Mouse (Mus musculus) gastrocnemius, adult 2 months (tissue): ENCODE results near the gene Mrpl37. TPM values are rescaled to one million over a fixed set of nuclear protein-coding genes. Genes with fewer than 3 reads are reported as not detected.

ENCODE experiments used
- DNase-seq: peaks from one replicate; pipeline ENCODE4 v3.0.0; 2022
- H3K27ac ChIP-seq: fragments of 200-600 bp; 2 replicates; pipeline ENCODE4 v1.8.1; 2022; ENCODE audit warnings: mild to moderate bottlenecking
- H3K4me3 ChIP-seq: fragments of 200-600 bp; 2 replicates; pipeline ENCODE4 v1.8.1; 2022; ENCODE audit warnings: mild to moderate bottlenecking, moderate library complexity
- CTCF ChIP-seq: fragments of 200-600 bp; IDR thresholded peaks from 2 replicates; pipeline ENCODE4 v1.8.1; 2022; ENCODE audit warnings: antibody characterized with exemption, mild to moderate bottlenecking, moderate library complexity
- intact Hi-C: fragments of 180-260 bp; cut with DNase I; formaldehyde crosslinking; loops from one replicate; pipeline ENCODE4 v1.15.1; 2025
- total RNA-seq, 2 experiments: library from RNA; stranded (reverse); gene quantifications; 2 replicates each; pipeline ENCODE4 v1.2.3; 2021

Mrpl37 gene
- total RNA-seq, 2 experiments from 2014 or later = 80.8 to 97.5 TPM

DNA sequence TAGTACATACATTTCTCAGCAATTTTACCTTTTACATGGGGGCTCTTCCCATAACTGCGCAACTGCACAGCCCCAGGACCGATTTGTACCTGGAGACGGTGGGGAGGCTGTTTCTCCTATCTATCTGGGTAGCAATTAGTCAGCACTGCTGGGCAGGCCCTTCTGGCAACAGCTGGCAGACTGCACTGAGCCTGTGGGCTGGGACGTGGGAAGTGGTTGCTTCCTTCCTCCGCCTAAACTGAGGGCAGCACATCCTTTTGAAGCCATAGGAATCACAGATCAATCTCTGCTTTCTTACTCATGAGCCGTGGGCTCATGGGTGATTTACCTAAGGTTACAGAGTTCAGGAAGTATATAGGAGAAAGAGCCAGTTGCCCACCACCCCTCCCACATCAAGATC lies 7.9 kb downstream of the Mrpl37 start:
- no peak for DNase-seq
- intact Hi-C loops = no loop called here
- TF ChIP-seq CTCF = no peak
- H3K27ac ChIP-seq = no peak overlapping the region
- H3K4me3 ChIP-seq = no peak overlapping the region

DNA sequence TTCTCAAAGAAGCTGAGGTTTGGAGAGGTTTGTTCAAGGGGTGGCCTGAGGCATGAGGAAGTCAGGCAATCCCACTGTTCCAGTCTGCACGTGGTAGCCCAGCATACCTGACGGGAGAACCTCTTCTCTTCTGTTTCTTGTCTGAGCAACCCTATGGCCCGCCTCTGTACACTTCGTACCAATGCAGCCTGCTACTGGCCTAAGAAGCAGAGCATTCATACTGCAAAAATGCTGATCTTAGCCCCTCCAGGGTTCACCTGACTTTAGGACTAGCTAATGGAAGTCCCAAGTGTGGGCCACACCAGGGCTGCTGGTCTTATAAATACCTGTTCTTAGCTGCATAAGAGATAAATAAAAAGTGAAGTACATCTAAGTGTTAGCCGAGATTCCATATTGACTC lies 8.3 kb downstream of the Mrpl37 start:
- no peak for TF ChIP-seq CTCF

DNA sequence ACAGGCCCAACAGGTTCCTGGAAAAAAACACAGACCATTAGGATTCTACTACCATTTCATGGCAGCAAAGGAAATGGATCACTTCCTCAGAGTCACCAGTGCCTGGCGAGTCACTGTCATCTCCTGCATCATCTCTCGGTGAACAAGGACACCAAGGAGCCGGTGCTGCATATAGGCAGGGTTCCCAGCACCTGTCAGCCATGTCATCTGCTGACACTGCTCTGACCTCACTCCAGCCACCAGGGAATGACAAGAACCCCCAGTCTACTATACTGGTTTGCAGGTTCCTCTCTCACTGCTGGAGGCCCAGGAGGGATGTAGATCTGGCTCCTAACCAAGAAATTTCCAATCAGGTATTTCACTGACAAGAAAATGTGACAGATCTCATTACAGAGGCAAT lies 10.6 kb downstream of the Mrpl37 start:
- TF ChIP-seq CTCF = no peak
- Histone ChIP-seq H3K4me3 (no peak overlapping the region), H3K27ac (peak overlapping the region; percentile 70)
- intact Hi-C loops = no loop called here
- DNase-seq = peak; percentile 68

More for the DNA sequence above, 8.3 kb downstream of the Mrpl37 start:
- DNase-seq = no peak
- Histone ChIP-seq H3K27ac (no peak overlapping the region), H3K4me3 (no peak overlapping the region)
- intact Hi-C loops = no loop called here

DNA sequence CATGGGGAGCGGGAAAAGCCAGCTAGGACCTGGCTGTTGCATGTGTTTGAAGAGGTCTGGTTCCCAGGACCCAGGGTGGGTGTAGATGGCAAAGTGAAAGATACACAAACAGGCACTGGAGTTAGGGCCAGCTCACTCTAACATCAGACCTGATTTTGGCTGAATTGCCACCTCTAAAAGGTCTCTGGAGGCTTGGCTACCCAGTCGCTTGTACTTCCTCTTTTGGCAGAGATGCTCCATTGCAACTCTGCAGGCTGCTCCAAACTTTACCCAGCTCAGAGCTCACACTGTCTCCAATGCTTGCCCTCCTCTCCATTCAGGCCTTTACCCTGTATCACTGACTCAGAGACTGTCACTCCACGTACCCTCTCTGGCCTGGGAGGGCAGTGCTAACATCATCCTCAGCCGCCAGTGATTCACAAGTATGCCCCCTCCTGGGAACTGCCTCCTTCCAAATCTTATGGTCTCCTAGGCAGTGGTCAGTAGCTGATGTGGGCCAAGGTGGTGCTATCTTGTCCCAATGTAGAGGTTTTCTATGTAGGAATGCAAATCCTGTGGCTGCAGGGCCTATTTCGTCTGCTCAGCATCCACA lies 13.6 kb downstream of the Mrpl37 start:
- Histone ChIP-seq H3K4me3 (no peak overlapping the region), H3K27ac (no peak overlapping the region)
- intact Hi-C loops = loop anchor here (5.0 kb wide), 1 partner anchor 36 kb away; no protein-coding TSS in a partner anchor
- no peak for TF ChIP-seq CTCF
- DNase-seq = no peak

DNA sequence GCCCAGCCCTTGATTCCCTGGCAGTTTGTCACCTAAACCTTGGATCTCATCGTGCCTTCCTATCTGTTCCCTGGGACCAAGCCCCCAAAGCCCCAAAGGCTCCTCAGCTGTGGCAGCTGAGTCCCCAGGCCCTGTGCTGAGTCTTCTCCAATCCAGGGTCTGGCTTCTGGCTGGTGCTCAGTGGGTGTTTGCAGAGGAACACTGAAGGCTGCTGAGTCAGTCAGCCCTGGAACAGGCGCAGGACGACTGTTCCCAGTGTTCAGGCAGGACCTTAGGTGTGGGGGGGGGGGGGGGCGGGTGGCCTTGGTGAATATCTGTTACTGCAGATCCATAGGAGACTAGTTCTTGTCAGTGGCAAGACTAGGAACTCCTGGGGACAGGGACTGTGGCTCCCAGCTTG lies 14.8 kb downstream of the Mrpl37 start:
- TF ChIP-seq CTCF = no peak
- intact Hi-C loops = loop anchor here (5.0 kb wide), 1 partner anchor 35 kb away; no protein-coding TSS in a partner anchor
- H3K4me3 ChIP-seq = no peak overlapping the region
- no peak for DNase-seq
- no peak overlapping the region for H3K27ac ChIP-seq

DNA sequence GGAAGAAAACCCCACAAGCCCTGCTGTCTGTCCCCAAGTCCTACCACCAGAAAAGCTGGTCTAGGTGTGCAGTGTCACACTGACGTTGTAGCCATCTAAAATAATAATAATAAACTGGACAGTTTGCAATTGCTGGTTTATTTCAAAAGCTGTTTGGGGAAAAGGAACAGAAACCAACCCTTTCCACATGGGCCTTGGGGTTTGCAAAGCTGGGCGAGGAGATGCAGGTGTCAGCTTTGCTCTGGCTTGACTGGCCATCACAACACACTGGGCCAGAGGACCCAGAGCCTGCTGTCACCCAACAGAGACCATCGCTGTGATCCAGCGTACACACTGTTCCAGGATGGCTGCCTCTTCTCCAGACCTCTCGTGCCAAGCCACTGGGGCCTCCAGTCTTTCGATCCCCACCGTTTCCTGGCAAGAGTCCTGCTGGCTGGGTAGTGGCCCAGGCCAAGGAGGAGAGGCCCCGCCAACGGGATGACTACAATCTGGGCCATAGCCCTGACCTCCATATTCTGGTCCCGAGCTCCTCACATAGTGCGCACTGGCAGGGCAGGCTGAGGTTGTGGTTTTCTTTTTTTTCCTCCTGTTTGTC lies 18.0 kb downstream of the Mrpl37 start:
- intact Hi-C loops = no loop called here

DNA sequence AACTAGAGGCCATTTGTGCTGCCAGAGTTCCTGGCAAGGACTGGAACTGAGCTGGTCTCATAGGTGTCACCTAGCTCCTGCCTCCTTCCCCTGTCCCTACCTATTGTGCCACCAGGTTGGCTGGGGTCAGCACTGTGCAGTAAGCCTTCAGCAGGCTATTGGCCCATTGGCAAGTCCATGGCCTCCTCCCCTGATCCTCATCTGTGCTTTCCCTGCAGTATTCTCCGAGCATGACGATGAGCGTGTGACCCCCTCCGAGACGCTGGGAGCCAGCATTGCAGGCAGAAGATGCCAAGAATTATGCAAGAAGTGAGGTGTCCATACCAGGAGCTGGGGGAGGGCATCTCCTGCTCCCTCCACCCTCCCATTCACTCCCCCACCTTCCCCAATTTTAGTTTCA lies 18.9 kb downstream of the Mrpl37 start:
- Histone ChIP-seq H3K27ac (0 out of 2 replicates have a peak overlapping the region, but pooled peaks have one; percentile 1), H3K4me3 (no peak overlapping the region)
- intact Hi-C loops = no loop called here
- no peak for DNase-seq
- no peak for TF ChIP-seq CTCF

More for the DNA sequence above, 18.0 kb downstream of the Mrpl37 start:
- peak; percentile 95 for DNase-seq
- TF ChIP-seq CTCF = no peak
- no peak overlapping the region for H3K4me3 ChIP-seq
- peak overlapping the region; percentile 64 for H3K27ac ChIP-seq

DNA sequence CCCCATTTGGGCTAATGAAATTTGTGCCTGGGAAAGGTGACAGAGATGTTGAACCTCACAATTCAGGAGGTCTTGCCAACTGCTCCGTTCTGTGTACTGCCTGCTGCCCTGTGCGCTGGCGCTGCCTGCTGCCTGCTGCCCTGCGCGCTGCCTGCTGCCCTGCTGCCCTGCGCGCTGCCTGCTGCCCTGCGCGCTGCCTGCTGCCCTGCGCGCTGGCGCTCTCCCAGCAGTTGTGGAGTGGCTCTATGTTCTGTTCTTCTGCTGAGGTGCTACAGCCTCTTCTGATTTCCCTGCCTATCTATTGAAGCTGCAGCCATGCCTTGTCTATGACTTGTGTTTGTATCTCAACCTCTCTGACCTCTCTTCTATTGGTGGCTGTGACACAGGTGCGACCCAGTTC lies 21.5 kb downstream of the Mrpl37 start:
- H3K4me3 ChIP-seq = no peak overlapping the region
- intact Hi-C loops = no loop called here
- TF ChIP-seq CTCF = no peak

DNA sequence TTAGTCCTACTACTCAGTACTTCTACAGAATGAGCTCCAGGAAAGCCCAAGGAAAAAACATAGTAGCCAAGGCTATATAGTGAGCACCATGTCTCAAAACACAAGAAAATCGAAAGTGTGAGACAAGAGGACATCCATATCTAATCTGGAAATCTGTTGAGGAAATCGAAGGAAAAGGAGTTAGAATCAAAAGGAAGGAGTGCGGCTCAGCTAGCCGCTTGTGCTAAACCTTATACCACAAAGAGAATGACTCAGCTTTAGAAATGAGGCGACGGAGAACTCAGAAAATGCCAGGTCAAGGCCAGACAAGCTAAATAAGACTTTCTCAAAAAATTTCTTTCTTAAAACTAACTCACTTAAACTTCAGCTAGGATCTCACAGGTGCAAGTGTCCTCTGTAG lies 24.4 kb downstream of the Mrpl37 start:
- no peak overlapping the region for H3K27ac ChIP-seq
- intact Hi-C loops = no loop called here
- no peak overlapping the region for H3K4me3 ChIP-seq
- no peak for TF ChIP-seq CTCF
- no peak for DNase-seq

More for the DNA sequence above, 21.5 kb downstream of the Mrpl37 start:
- DNase-seq = no peak
- no peak overlapping the region for H3K27ac ChIP-seq

DNA sequence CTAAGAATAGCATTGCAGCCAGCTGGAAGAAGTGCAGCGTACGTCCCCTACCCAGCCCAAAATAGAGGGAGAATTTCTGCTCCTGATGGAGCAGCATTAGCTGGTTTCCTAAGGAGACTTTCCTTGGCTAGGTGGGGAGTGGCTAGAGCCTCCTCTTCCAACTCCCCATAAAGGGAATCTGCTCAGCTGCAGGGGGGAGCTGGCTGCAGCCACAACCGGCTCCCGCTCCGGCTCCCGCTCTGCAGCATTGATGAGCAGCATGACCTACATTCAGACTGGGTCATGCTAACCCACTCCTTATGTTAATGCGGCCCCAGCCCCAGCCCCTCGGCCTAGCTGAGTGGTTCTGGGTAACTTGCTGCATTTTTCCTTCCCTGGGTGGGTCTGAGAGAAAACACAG lies 27.4 kb downstream of the Mrpl37 start:
- intact Hi-C loops = no loop called here
- H3K27ac ChIP-seq = no peak overlapping the region

DNA sequence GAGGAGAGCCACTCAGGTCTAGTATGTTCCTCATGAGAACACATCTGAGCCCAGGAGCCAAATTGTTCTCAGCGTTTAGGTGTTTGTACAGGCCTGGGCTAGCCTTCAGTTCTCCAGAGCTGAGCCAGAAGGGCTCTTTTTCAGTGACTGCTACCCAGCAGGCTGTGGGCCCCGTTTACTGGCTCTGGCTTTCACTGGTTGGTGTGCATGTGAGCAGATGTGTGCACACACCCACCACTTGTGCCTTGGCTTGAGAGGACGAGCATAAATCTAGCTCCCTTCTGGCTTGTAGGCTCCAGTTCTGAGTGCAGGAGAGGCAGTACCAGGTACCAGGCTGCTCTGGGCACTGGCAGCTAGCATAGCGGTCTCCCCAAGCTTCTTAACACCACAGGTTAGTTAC lies 28.4 kb downstream of the Mrpl37 start:
- H3K4me3 ChIP-seq = no peak overlapping the region
- intact Hi-C loops = no loop called here
- DNase-seq = no peak
- H3K27ac ChIP-seq = no peak overlapping the region
- no peak for TF ChIP-seq CTCF

More for the DNA sequence above, 27.4 kb downstream of the Mrpl37 start:
- DNase-seq = no peak
- TF ChIP-seq CTCF = no peak
- no peak overlapping the region for H3K4me3 ChIP-seq

DNA sequence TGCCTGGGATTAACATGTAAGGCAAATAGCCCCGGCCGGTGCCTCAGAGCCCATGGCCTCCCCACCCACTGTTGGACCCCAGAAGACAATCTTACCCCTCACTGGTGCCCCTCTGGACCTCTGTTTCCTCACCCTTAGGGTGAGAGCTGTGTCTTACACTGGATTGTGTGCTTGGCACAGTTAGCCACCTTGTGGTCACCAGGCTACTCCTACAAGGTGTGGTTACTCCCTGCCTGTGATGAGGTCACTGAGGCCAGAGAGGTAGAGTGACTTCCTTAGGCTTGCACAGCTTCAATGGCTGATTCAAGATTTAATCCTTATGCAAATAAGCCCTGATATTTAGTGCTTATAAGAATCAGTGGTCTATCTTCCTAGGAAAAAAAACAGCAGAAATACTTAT lies 29.7 kb downstream of the Mrpl37 start:
- no peak for DNase-seq
- no peak for TF ChIP-seq CTCF
- Histone ChIP-seq H3K4me3 (no peak overlapping the region), H3K27ac (no peak overlapping the region)
- intact Hi-C loops = no loop called here

DNA sequence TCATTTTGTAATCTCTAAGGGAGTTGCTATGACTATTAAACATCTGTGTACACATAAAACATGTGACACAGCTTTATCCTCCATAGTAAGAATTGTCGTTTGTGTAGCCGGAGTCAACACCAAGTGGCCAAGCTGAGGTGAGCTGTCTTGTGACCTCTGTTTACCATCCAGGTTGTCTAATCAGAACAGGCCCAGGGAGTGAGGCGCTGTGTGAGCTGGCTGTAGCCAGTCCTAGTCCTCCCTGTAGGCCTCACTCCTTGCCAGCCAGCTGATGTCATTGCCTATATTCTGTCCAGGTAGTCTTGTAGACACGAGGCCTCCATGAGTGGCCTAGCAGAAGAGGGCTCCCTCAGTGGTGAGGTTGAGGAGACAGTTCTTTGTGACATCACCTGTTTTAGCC lies 31.0 kb downstream of the Mrpl37 start:
- intact Hi-C loops = no loop called here
- DNase-seq = no peak
- no peak overlapping the region for H3K4me3 ChIP-seq
- TF ChIP-seq CTCF = no peak
- H3K27ac ChIP-seq = no peak overlapping the region

DNA sequence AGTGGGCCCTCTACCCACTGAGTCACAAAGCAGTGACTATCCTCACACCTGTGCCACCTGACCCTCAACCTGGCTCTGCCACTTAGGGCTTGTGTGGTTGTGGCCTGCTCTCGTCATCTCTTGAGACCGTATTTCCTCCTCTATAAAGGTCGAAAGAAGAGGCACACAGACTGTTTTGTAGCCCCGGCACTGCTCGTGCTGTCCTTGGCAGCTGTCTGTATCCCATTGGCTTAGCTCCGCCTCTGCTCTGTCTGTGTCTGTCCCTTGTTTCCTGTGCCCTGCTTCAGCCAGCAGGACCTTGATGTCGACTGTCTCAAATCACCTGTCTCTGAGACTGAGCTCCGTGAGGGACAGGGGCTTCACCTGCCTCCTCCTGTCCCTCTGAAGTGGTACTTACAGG lies 40.2 kb downstream of the Mrpl37 start:
- no peak overlapping the region for H3K4me3 ChIP-seq
- intact Hi-C loops = no loop called here
- H3K27ac ChIP-seq = no peak overlapping the region
- no peak for TF ChIP-seq CTCF
- DNase-seq = no peak
